Mouse (Mus musculus): ENCODE results near the gene Gin1. TPM values are rescaled to one million over a fixed set of nuclear protein-coding genes. Genes with fewer than 3 reads are reported as not detected.
A peak's percentile ranks its signal among the peaks of the same experiment; 100 is the strongest.
"Not testable (repeated sequence)": the region's sequence is repeated elsewhere in the genome, so short reads cannot be mapped to it uniquely, and the experiment has no call there.

The Gin1 gene
- 1 to 10 TPM; 7.3 to 9.2 TPM for total RNA-seq (2021)
- long read RNA-seq, experiment 1, transcript Gin1-203 (8 exons, 2,046 nt) = major isoform, 8 of 13 reads
- long read RNA-seq, experiment 1, partial matches to known transcripts = 1 of 13 reads
- long read RNA-seq, experiment 1, other reads (novel, unspliced or antisense) = 2 of 13 reads
- long read RNA-seq, experiment 2, partial matches to known transcripts = 0 of 3 reads
- long read RNA-seq, experiment 2, other reads (novel, unspliced or antisense) = 1 of 3 reads

DNA sequence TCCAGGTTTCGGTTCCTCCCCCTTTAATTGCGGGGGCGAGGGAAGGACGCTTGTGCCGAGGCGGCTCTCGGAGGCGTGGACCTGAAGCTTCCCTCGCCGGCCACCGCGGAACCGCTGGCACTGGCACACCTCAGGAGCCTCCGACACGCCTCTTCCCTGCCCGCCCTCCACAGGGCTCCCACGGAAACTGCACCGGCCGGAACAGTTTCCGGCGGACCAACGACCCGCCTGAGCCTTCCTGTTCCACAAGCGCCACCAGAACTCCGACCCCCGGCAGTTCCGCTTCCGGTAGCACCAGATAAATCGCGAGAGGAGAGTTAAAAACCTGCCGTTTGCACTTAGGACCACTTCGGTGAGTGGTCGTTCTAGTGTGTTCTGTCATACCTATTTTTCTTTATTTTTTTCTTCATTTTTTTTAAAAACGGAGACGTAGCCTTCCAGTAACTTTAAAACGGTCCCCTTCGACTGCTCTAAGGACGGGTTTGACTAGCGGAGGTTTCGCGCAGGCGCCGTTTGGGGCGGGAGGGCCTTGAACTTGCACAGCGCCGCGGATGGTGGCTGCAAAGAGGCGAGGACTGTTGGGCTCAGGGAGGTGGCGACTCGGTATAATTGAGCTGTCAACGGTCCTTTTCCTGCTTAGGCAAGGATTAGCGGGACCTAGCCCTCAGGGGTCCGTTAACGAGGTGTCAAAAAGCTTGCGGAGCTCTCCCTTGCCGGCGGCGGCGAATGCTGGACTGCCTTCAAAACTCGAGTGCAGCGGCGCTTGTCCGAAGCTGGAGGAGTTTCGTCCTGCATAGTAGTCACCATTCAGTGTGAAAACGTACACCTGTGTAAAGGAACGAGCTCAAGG is at the start of gene Gin1, which contains the start of gene Ppip5k2:
Gene Gin1, plus strand, starts transcription at position 269 of the 850 bp plus-strand sequence.
Gene Ppip5k2, minus strand, starts transcription at position 508 of the 850 bp plus-strand sequence.
- peak; percentile 94 for DNase-seq (ENCODE audit: low spot score in 2 of 2)
- intact Hi-C loops (cut with DNase I) = loop anchor here (5.0 kb wide), 1 partner anchor 108 kb away; the partner anchor contains the start of gene D1Ertd622e

DNA sequence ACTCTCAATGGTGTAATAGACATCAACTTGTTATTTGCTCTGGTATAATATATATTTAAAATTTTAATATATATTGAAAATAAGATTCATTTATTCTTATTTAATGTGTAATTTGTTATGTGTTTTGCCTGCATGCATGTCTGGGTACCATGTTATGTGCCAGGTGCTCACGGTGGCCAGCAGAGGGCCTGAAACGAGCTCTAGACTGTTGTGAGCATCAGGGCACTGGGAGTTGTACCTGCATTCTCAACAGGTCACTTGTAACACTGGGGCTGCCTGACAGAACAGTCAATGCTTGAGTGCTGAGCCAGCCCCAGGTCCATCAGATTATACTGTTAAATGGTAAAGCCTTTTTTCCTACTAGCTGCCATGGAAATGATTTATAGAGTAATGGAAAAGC is 43.2 kb upstream of the Gin1 start:
- DNase-seq (ENCODE audit: low spot score in 2 of 2) = no peak
- intact Hi-C loops (cut with DNase I) = no loop called here

DNA sequence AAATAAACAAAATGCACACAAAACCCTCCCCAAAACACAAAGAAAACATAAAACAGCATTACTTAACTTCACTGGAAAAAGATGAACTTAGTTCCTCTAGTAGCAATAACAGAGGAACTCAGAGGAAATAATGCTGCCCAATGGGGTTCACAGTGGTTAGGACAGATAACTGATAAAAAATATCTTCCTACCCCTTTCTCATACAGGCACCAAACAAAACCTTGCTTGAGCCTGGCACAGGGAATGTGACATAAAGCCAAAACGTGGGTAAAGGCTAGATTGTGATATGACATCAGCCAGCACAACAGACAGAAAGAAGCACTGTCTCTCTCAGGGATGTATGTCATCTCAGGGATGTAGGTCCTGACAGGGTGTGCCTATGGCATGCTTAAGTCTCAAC is 40.6 kb upstream of the Gin1 start:
- DNase-seq (ENCODE audit: low spot score in 2 of 2) = no peak
- intact Hi-C loops (cut with DNase I) = no loop called here

DNA sequence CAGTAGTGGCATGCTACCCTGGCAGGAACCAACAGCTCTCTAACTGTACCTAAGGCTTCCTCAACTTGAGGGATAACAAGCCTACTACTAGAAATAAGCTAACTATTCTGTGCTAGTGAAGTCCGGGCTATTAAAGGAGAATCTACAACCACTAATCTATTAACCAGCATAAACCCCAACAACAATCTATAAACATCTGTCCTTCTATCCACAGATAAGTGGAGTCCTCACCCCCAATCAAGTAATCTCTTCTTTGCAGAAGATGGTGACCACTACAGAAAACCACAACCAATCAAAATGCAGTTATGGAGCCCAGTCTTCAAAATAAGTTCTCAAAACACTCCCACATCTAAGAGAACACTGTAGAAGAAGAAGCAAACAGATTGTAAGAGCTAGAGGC is 26.9 kb upstream of the Gin1 start:
- intact Hi-C loops (cut with DNase I) = no loop called here
- DNase-seq (ENCODE audit: low spot score in 2 of 2) = no peak

DNA sequence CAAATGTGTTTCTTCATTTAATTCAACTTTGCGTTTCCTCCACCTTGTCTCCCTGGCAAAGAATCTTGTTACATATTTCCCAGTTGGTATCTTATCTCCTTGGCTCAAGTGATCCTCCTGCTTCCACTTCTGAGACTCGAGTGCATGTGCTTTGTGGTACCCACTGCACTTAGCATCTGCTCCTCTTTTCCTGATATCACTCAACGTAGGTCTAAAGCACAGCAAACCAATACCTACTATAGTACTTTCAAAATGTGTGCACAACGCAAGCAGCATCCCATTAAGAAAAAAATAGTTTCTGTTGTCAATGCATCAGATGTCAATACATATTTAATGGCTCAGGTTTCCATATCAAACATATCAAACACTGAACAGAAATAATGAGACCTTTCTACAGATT is 24.3 kb upstream of the Gin1 start:
- no peak for DNase-seq (ENCODE audit: low spot score in 2 of 2)
- intact Hi-C loops (cut with DNase I) = no loop called here

DNA sequence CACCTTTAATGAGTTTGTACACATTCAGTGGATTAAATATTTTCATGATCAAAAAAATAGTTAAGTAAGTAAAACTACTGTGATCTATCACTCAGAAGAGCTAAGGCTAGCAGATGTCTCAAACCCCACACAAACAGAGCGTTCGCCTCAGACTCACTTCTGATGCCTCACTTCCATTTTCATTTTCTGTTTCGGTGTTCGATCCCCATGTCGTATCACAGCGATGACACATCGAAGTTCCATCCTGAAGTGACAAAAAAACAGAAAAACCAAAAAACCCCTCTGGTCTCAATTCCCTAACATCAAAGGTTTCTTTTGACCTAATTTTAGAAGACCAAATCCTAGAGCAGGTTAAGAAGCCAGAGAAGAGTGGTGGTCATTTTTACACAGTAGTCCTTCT is 23.7 kb upstream of the Gin1 start:
- no peak for DNase-seq (ENCODE audit: low spot score in 2 of 2)
- intact Hi-C loops (cut with DNase I) = no loop called here

DNA sequence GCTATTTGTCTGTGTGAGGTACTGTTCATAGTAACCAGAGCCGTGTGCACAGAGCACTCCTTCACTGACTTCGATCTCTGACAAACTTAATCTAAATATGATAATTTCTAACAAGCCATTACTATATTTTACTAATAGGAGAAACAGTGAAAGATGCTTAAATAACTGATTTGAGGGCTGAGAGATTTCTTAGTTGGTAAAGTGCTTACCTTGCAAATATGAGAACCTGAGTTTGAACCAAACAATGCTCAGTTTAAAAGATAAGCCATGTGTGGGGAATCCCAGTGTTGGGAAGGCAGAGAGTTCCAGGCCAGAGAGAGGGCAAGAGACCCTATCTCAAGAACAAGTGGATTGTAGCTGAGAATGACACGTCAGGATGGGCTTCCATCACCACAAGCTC is 21.8 kb upstream of the Gin1 start:
- intact Hi-C loops (cut with DNase I) = no loop called here
- no peak for DNase-seq (ENCODE audit: low spot score in 2 of 2)

DNA sequence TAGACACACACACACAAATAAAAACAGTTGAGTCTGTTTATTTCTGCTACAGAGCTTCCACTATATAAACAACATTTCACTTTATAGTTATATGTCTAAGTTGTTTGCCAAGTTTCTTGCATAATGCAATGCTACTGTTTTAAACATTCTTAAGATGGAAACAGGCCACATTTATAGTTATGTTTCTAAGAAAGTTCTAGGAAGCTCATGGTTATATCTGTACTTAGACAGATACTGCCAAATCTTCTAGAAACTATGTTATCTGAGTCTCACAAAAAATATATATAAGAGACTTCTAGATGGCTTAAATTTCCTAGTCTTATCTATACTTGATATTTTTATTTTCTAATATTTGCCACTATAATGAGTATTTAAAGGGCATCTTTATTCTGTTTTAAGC is 16.8 kb upstream of the Gin1 start:
- intact Hi-C loops (cut with DNase I) = no loop called here
- DNase-seq (ENCODE audit: low spot score in 2 of 2) = peak in 1 of 2 experiments; percentile 22

DNA sequence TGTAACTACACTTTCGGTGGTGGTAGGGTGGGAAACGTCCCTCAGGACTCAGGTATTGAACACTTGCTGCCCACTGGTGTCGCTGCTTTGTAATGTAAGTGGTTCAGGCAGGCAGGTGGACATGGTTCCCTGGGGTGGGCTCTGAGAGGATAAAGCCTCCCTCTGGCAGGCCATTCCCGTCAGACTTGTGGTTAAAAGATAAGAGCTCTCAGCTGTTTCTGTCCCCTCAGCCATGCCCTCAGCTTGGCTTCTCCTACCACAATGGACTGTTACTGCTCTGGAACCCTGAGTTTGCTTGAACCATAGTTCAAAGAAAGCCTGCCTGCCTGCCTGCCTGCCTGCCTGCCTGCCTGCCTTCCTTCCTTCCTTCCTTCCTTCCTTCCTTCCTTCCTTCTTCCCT is 15.6 kb upstream of the Gin1 start:
- intact Hi-C loops (cut with DNase I) = no loop called here
- DNase-seq (ENCODE audit: low spot score in 2 of 2) = no peak

DNA sequence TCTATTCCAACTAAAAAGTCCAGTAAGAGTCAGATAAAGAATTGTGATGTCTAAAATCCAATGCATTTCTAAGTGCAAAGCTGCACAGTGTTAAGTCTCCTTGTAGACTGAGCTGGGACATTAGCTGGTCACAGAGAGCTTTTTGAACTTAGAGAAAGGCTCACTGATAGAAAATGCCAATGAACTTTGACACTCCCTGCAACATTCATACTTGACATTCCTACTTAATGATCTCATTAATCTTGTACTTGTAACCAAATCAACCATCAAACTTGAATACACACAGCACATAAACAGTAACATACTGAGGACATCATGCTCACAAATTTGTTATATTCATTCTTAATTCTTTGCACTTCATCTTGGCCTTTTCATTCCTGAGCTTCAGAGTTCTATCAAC is 10.1 kb upstream of the Gin1 start:
- no peak for DNase-seq (ENCODE audit: low spot score in 2 of 2)
- intact Hi-C loops (cut with DNase I) = no loop called here

DNA sequence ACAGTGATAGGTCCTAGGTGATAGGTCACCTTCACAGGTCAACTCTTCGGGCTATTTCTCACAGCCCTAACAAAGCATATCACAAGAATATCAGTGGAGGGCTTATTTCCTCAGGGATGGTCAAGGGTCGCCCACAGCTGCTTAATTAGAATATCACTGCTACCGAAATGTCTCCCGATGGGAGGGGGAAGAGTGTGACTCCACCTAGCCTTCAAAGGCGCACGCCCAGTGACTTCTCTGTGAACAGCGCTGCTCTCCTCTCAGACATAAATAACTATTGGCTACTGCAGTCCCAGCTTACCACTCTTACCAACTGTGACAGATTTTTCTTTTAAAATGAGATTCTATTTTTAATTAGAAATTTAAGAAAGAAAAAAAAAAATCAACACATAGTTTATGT is 9.4 kb upstream of the Gin1 start:
- DNase-seq (ENCODE audit: low spot score in 2 of 2) = no peak
- intact Hi-C loops (cut with DNase I) = no loop called here

DNA sequence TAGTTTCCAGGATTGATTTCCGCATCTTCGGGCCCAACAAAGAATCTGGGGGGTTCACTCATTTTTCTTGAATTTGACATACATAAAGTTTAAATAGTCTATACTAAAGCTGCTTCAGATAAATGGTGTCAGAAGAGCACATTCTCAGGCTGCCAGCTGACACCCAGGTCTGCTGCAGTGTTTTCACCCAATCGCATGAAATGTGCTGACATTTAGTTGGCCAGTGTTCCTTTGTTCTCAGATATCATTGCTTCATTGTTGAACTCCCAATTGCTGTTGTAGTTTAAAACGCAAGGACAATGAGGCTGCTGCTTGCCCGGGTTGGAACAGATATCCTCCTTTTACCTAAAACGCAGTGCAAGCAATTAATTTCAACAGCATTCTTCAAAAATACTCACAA is 8.5 kb upstream of the Gin1 start:
- DNase-seq (ENCODE audit: low spot score in 2 of 2) = no peak
- intact Hi-C loops (cut with DNase I) = no loop called here

DNA sequence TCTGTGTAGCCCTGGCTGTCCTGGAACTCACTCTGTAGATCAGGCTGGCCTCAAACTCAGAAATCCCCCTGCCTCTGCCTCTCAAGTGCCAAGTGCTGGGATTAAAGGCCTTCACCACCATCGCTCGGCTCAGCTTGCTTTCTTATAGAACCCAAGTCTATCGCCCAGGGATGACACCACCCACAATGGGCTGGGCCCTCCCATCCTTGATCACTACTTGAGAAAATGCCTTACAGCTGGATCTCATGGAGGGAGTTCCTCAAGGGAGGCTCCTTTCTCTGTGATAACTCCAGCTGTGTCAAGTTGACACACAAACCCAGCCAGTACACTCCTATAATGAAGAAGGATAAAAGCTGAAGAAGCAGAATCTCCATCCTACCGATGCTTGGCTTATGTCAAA is 4.3 kb upstream of the Gin1 start:
- intact Hi-C loops (cut with DNase I) = loop anchor here (5.0 kb wide), 1 partner anchor 103 kb away; the partner anchor contains the start of gene D1Ertd622e
- DNase-seq (ENCODE audit: low spot score in 2 of 2) = not testable (repeated sequence)

DNA sequence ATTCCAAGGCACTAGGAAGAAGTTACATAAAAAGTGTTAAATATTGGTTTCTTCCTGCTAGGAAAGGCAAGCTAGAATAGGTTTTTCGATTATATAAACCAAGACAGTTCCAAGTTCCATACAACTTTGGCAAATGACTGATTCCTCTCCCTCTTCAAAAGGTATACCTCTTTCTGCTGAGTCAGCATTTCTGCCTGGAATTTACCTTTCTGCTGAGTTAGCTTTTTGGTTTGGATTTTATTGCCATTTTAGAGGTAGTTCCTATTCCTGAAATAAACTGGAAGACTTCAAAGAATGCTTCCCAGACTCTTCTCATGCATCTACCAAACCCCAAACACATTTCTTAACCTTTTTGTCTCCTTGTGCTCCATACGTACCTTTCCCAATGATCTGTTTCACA is 1.9 kb upstream of the Gin1 start:
- no peak for DNase-seq (ENCODE audit: low spot score in 2 of 2)
- intact Hi-C loops (cut with DNase I) = loop anchor here (5.0 kb wide), 1 partner anchor 106 kb away; the partner anchor contains the start of gene D1Ertd622e

DNA sequence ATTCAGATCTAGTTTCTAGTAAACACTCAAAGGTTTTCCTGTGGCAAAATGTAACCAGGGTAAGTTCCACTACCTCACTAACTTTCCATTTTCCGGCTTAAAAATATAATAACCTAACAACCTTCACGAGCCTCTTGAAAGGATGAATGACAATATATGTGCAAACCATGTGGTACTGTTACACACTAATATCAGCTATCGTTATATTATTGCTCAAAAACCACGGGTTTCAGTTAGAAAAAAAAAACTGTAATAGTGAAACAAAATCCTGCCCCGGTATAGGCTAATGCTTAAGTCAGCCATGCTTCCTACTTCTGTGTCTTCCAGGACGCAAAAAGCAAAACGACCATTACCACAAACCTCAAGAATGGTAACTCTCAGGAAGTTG is 1.1 kb upstream of the Gin1 start:
- intact Hi-C loops (cut with DNase I) = loop anchor here (5.0 kb wide), 1 partner anchor 107 kb away; the partner anchor contains the start of gene D1Ertd622e
- no peak for DNase-seq (ENCODE audit: low spot score in 2 of 2)

DNA sequence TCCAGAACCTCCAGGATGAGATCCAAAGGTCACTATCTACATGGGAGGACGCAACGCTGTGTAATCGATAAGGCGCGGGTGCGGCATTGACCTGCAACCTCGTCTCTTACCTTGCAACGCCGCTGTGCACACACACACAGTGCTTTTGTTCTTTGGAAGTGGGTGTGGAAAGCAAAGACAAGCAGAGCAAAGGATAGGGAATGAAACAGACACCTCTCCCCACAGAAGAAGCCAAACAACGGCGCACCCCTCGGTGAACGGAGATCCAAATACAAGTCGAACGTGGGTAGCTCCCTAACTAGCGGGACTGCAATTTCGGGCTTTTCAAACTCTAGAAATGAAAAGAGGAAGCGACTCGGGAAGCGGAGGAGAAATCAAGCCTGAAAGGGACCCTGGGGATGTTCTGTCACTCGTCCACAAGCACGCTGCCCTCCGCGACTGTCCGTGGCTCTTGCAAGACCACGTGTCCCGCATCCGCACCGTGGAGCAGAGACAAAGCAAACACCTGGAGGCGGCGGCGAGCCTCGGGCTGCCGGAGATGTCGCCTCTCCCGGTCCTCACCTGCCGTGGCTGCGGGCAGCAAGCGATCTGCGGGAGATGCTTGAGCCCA is 573 bp upstream of the Gin1 start:
- peak; percentile 12 to 41 for DNase-seq (ENCODE audit: low spot score in 2 of 2)
- intact Hi-C loops (cut with DNase I) = loop anchor here (5.0 kb wide), 1 partner anchor 107 kb away; the partner anchor contains the start of gene D1Ertd622e

DNA sequence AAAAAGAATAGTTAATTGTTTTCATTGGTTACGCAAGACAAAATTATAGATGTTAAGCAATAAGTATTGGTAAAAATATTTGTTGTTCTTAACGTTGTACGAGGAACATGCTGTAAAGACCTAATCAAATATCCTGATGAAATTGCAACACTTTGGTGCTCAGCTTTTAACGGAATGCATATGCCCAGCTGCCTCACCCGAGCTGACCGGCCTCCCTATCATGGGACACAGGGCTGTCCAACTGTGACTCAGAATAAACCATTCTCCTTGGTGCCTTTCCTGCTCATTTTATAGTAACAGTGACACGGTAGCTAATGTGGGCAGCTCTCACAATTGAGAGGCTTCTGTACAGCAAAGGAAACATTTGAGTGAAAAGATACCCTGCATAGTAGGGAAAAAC is 1.1 kb downstream of the Gin1 start:
- intact Hi-C loops (cut with DNase I) = no loop called here
- DNase-seq (ENCODE audit: low spot score in 2 of 2) = no peak

DNA sequence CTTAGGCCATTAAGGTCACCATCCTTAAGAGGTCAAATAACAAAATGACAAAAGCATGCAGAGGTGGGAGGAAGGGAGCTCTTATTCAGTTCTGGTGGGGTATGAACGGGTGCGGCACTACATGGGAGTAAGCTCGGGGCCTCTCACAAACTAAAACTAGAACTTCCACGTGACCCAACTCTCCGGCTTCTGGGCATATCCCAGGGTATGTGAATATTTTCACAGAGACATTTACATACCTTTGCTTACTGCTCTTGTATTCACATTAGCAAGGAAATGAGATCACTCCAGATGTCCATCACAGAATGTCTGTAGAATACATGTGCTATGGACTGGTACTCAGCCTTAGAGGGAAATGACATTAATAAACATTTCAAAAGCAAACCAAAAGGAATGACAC is 1.8 kb downstream of the Gin1 start:
- DNase-seq (ENCODE audit: low spot score in 2 of 2) = no peak
- intact Hi-C loops (cut with DNase I) = no loop called here

DNA sequence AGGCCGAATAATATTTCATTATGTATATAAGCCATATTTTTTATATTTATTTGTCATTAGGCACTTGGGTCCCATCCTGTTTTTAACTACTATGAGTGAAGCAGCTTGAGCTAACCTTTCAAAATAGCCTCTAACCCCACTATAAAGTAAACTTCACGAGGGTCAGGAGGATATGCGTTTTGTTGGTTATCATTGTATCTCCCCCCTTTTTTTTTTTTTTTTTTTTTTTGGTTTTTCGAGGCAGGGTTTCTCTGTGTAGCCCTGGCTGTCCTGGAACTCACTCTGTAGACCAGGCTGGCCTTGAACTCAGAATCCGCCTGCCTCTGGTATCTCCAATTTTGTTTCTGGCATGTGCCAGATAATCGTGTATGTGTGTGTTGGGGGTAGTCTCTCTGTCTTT is 3.4 kb downstream of the Gin1 start:
- DNase-seq (ENCODE audit: low spot score in 2 of 2) = no peak
- intact Hi-C loops (cut with DNase I) = no loop called here

DNA sequence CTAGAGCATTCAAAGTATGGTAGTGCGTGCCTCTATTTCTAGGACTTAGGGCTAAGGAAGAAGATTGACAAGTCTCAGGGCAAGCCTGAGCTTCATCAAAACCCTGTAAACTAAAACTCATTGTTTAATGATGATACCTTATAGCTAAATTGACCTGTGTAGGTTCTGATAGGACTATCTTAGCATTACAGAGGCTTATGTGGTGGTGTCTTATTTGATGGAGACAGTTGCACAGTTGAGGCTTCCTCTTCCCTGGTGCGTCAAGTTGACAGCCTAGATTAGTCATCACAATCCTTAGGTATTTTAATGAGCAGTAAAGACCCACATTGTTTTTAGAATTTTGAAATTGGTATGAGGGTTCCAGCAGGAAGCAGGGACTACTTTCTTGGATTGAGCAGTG is 4.0 kb downstream of the Gin1 start:
- no peak for DNase-seq (ENCODE audit: low spot score in 2 of 2)
- intact Hi-C loops (cut with DNase I) = no loop called here

Measured in left cerebral cortex, postnatal 14 days (tissue).